Mouse (Mus musculus): ENCODE data around the gene Akt3.

GRCm38 (mm10) chr1:177014921-177015439 is 243.0 kb downstream of the Akt3 start:
- no peak for TF ChIP-seq POLR2A (IDR thresholded peaks at IDR 0.05; ENCODE audit: borderline replicate concordance, control insufficient read depth, low read depth, low read length)
- no peak for TF ChIP-seq CTCF (IDR thresholded peaks at IDR 0.05; ENCODE audit: control insufficient read depth, insufficient read depth, low read length)
